Mouse (Mus musculus) small intestine, adult 2 months (tissue): Measurements from ENCODE around the gene Nr1d2. TPM values are rescaled to one million over a fixed set of nuclear protein-coding genes. Genes with fewer than 3 reads are reported as not detected.

Source experiments
- H3K27ac ChIP-seq: fragments of 200-500 bp; 2 replicates; pipeline ENCODE4 v1.5.1; 2012; ENCODE audit warnings: low read depth, low read length, control low read depth, inconsistent platforms; ENCODE audit not compliant: insufficient read depth
- H3K27me3 ChIP-seq: fragments of 200-500 bp; 2 replicates; pipeline ENCODE4 v1.6.1; 2012; ENCODE audit warnings: mild to moderate bottlenecking, moderate library complexity, low read length, inconsistent platforms; ENCODE audit not compliant: control insufficient read depth, insufficient read depth
- H3K36me3 ChIP-seq: fragments of 200-500 bp; 2 replicates; pipeline ENCODE4 v1.6.1; 2012; ENCODE audit warnings: mild to moderate bottlenecking, low read length, control low read depth, inconsistent platforms; ENCODE audit not compliant: control insufficient read depth, insufficient read depth
- H3K4me1 ChIP-seq: fragments of 200-500 bp; 2 replicates; pipeline ENCODE4 v1.6.1; 2012; ENCODE audit warnings: low read length, inconsistent platforms, mixed read lengths; ENCODE audit not compliant: control insufficient read depth, insufficient read depth, insufficient read length
- H3K4me3 ChIP-seq: fragments of 200-500 bp; 2 replicates; pipeline ENCODE4 v1.5.1; 2012; ENCODE audit warnings: low read depth, mild to moderate bottlenecking, control low read depth, inconsistent platforms, low read length, moderate library complexity
- CTCF ChIP-seq: fragments of 200-500 bp; IDR thresholded peaks from 2 replicates; pipeline ENCODE4 v1.5.1; 2012; ENCODE audit warnings: low read depth, mild to moderate bottlenecking, control low read depth, inconsistent platforms, low read length, moderate library complexity, mixed read lengths; ENCODE audit not compliant: insufficient replicate concordance, insufficient read length; ENCODE audit errors: extremely low read depth
- POLR2A ChIP-seq: fragments of 200-500 bp; IDR thresholded peaks from 2 replicates; pipeline ENCODE4 v1.6.1; 2012; ENCODE audit warnings: low read depth, mild to moderate bottlenecking, control low read depth, inconsistent platforms, low read length, moderate library complexity
- WGBS: fragments of 180-500 bp; shearing (Covaris S2); methylation state at CpG from one replicate; pipeline ENCODE4 v1.1.7; 2018; 5-methylcytosine and 5-hydroxymethylcytosine counted together
- polyA plus RNA-seq: library from polyadenylated mRNA; depleted of rRNA; stranded (reverse); fragments of >200 nt; gene quantifications from 2 replicates; pipeline ENCODE4 v1.2.3, GENCODE M21; 2012; rRNA removed

Gene Nr1d2
- polyA plus RNA-seq, 1 experiment: 11.9 TPM

DNA sequence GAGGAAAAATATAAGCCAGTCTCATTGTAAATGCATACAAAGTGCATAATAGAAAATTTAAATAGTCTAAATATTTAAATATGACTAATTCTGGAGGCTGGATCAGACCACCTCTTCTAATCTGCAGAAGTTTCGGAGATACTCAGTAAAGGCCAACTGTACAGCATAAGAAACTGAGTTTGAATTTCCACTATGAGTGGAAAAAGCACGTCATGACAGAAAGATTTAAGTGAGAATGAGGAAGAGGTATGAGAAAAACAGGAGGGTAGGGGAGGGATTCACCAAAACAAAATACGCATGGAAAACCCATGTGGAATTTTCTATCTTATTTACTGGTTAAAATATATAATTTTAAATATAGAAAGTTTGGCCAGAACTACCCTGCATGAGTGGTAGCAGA, 71.3 kb downstream of the Nr1d2 start:
- TF ChIP-seq CTCF: no peak
- TF ChIP-seq POLR2A: no peak
- no peaks in the 10 kb centered on the region for H3K36me3 ChIP-seq
- no peaks in the 10 kb centered on the region for H3K4me1 ChIP-seq
- H3K27ac ChIP-seq: no peak overlapping the region
- 88% methylated on average over 3 of the region's 3 CpGs for WGBS
- no peak overlapping the region for H3K4me3 ChIP-seq
- H3K27me3 ChIP-seq: no peaks in the 10 kb centered on the region

DNA sequence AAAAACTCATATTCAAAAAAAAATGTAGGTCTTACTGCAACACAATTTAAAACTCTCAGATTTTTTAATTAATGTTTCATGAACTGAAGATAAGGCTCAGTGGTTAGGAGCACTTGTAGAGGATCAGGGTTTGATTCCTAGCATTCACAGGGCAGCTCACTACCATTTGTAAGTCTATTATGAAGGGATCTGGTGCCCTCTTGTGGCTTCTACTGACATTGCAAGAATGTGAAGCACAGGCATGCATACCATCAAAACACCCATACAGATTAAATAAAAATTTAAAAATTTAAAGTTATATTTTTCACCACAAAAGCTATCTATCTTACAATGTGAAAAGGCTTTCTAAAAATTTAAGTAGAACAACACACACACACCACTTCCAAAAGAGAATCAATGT, 71.9 kb downstream of the Nr1d2 start:
- H3K27me3 ChIP-seq: no peaks in the 10 kb centered on the region
- H3K4me1 ChIP-seq: no peaks in the 10 kb centered on the region
- H3K4me3 ChIP-seq: no peak overlapping the region
- no peaks in the 10 kb centered on the region for H3K36me3 ChIP-seq
- no peak overlapping the region for H3K27ac ChIP-seq
- TF ChIP-seq CTCF (no peak), POLR2A (no peak)

Other genes starting within 250 kb of the Nr1d2 start
- gene Nkiras1, start 32.0 kb upstream of the Nr1d2 start, polyA plus RNA-seq: 0.89 and 2.1 TPM in 2 replicates
- 139 and 178 TPM in 2 replicates for gene Rpl15, start 32.3 kb upstream of the Nr1d2 start, polyA plus RNA-seq
- gene Ube2e1, start 92.7 kb upstream of the Nr1d2 start, polyA plus RNA-seq: 3.0 and 6.8 TPM in 2 replicates